Mouse (Mus musculus) testis, adult 2 months (tissue): ENCODE data around the gene Asic2.

Experiments
- CTCF ChIP-seq: fragments of 200-500 bp; IDR thresholded peaks from 2 replicates; pipeline ENCODE4 v1.5.1; 2012; ENCODE audit warnings: low read depth, mild to moderate bottlenecking, inconsistent platforms, low read length, moderate library complexity; ENCODE audit not compliant: control insufficient read depth, insufficient read depth, insufficient replicate concordance
- POLR2A ChIP-seq: fragments of 200-500 bp; IDR thresholded peaks from 2 replicates; pipeline ENCODE4 v1.6.1; 2012; ENCODE audit warnings: low read depth, mild to moderate bottlenecking, inconsistent platforms, low read length, moderate library complexity; ENCODE audit not compliant: control insufficient read depth

DNA sequence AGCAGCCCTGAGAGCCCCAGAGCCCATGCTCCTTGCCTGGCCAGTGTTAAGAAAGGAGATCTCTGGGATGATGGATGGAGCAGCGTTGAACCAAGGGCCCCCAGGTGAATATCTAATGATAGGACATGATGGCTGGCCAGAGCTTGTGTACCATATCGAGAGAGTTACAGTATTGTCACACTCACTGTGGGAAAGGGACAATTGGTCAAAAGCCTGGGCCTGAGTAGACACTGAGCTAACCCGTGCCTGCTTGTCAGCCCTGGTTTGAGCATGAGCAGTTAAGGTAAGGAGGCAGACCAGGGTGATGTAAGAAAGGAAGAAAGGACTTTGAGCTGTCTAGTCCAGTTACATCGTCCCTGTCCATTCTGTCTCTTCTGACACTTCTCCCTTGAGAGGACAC is 365.3 kb downstream of the Asic2 start:
- TF ChIP-seq CTCF: no peak
- no peak for TF ChIP-seq POLR2A
